Mouse (Mus musculus) lung, adult 2 months (tissue): ENCODE results near the gene Tmprss5.

Experiments
- CTCF ChIP-seq: fragments of 200-500 bp; IDR thresholded peaks from 2 replicates; pipeline ENCODE4 v1.5.1; 2011; ENCODE audit warnings: mild to moderate bottlenecking, low read length, control low read depth; ENCODE audit not compliant: insufficient read depth
- POLR2A ChIP-seq: fragments of 200-500 bp; IDR thresholded peaks from 2 replicates; pipeline ENCODE4 v1.6.1; 2011; ENCODE audit warnings: low read depth, mild to moderate bottlenecking, control low read depth, low read length, borderline replicate concordance; ENCODE audit errors: extremely low read depth

- no peak for TF ChIP-seq CTCF
- no peak for TF ChIP-seq POLR2A
Measured at GRCm38 (mm10) chr9:49081107-49081506, at the start of gene Tmprss5.
